Mouse (Mus musculus) megakaryocyte, embryonic 14.5 days (primary cell): ENCODE results near the gene Adat3. TPM values are rescaled to one million over a fixed set of nuclear protein-coding genes. Genes with fewer than 3 reads are reported as not detected.

Experiments
- H3K27me3 ChIP-seq: replicated peaks from 2 replicates; pipeline ENCODE3; 2012; ENCODE audit warnings: inconsistent platforms
- H3K36me3 ChIP-seq: replicated peaks from 2 replicates; pipeline ENCODE3; 2012; ENCODE audit warnings: low read length, inconsistent platforms, mixed read lengths
- H3K4me1 ChIP-seq: 2 replicates; pipeline ENCODE4 v1.6.1; 2012; ENCODE audit warnings: inconsistent platforms
- H3K4me3 ChIP-seq: replicated peaks from 2 replicates; pipeline ENCODE3; 2012; ENCODE audit warnings: moderate library complexity, mild to moderate bottlenecking, inconsistent platforms
- H3K9me3 ChIP-seq: 2 replicates; pipeline ENCODE4 v1.6.1; 2012; ENCODE audit warnings: inconsistent platforms
- FLI1 ChIP-seq: IDR thresholded peaks from 2 replicates; pipeline ENCODE4 v1.6.1; 2012; ENCODE audit warnings: low read length, inconsistent platforms, mixed read lengths
- GATA1 ChIP-seq: IDR thresholded peaks from 3 replicates; pipeline ENCODE4 v1.6.1; 2012; ENCODE audit warnings: mixed read lengths, low read length, inconsistent platforms, borderline replicate concordance
- polyA plus RNA-seq: library from polyadenylated mRNA; stranded (reverse); fragments of >175 nt; gene quantifications from 2 replicates; pipeline ENCODE4 v1.2.3, GENCODE M21; 2012; ENCODE audit warnings: low replicate concordance; ENCODE audit not compliant: insufficient read depth

The Adat3 gene
- polyA plus RNA-seq, 1 experiment = 5.7 TPM

DNA sequence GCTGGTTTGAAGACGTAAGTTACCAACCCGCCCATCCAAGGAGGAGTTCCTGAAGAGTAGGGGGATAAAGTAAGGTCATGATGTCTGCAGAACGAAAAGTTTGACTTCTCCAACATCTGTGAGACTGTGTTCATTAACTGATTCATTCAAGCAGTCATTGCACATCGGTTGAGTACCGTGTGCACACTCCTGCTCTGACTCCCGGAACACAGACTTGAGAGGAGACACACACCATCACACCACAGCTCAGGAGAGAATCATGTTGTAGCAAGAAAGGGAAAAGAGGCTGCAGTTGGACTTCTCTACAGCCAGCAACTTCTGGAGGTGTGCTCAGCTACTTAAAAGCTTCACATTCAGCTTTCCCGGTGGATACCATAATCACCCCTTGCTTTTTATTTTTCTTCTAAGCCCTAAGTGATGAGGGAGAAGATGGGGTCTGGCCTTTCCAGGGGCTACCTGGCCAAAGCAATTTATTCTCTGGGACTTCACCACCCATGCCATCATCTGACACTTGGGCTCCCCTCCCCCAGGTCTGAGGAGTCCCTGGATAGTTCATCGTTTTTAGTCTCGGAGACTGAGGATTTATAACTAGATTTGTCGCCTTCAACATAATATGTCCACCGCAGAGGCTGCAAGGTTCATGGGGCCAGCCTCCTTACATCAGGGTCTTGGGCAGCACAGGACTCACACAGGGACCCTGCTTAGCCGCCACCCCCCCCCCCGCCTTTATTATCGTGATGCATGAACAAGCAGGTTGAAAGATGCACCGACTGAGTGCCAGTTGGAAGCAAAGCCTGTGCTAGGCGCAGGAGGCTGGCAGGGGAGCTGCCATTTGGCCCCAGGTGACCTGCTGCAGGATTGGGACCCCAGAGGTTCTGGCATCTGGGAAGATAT is 18.4 kb downstream of the Adat3 start:
- Histone ChIP-seq H3K4me1 (peaks cover 75% of the 10 kb centered on the region), H3K27me3 (no peaks in the 10 kb centered on the region), H3K4me3 (peak overlapping the region; percentile 100), H3K36me3 (peaks cover 29% of the 10 kb centered on the region), H3K9me3 (no peaks in the 10 kb centered on the region)
- TF ChIP-seq GATA1 = no peak
- TF ChIP-seq FLI1 = no peak

DNA sequence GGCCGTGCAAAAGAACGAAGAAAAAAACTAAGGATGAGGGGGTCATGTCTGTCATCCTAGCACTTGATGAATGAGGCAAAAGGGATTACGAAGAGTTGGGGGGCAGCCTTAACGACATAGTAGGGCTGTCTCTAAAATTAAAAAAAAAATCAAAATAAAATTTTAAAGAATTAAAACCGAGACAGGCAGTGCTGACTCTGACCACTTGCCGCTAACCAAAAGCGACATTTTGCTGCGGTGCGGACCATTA is 18.9 kb downstream of the Adat3 start:
- H3K4me3 ChIP-seq = peak overlapping the region; percentile 100
- no peaks in the 10 kb centered on the region for H3K27me3 ChIP-seq
- no peaks in the 10 kb centered on the region for H3K9me3 ChIP-seq
- TF ChIP-seq GATA1 (no peak), FLI1 (no peak)
- H3K4me1 ChIP-seq = peaks cover 75% of the 10 kb centered on the region
- H3K36me3 ChIP-seq = peaks cover 30% of the 10 kb centered on the region

DNA sequence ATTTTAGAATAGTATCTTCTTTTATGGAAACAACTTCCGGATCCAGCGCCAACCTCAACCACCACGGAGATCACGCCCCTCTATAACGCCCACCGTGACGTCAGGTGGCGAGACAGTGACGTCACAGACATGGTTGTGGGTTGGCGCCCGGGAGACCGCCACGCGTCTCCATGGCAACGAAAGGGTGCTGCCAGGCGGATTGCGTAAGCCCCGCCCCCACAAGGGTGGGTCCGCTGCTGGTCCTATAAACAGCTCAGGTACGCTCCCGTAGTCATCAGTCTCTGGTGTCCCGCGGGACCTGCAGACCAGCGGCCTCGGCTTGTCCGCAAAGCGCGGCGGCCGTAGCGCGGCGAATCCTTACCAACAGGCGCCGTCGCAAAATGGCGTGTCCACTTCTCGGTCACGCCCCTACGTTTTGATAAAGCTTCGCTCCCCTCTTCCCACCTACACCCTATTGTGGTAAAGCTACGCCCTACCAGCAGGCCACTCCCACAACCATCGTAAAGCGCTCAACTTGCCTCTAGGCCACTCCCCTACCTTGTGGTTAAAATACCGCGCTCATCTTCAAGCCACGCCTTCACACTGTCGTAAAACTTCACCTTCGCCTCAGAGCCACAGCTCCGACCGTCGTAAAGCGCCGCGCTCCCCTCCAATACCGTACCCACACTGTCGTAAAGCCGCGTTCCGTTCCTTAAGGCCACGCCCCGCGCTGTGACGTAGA is 19.4 kb downstream of the Adat3 start:
- H3K36me3 ChIP-seq = peaks cover 30% of the 10 kb centered on the region
- peaks cover 78% of the 10 kb centered on the region for H3K4me1 ChIP-seq
- H3K9me3 ChIP-seq = no peaks in the 10 kb centered on the region
- no peak for TF ChIP-seq GATA1
- no peak for TF ChIP-seq FLI1
- no peaks in the 10 kb centered on the region for H3K27me3 ChIP-seq
- peak overlapping the region; percentile 100 for H3K4me3 ChIP-seq

DNA sequence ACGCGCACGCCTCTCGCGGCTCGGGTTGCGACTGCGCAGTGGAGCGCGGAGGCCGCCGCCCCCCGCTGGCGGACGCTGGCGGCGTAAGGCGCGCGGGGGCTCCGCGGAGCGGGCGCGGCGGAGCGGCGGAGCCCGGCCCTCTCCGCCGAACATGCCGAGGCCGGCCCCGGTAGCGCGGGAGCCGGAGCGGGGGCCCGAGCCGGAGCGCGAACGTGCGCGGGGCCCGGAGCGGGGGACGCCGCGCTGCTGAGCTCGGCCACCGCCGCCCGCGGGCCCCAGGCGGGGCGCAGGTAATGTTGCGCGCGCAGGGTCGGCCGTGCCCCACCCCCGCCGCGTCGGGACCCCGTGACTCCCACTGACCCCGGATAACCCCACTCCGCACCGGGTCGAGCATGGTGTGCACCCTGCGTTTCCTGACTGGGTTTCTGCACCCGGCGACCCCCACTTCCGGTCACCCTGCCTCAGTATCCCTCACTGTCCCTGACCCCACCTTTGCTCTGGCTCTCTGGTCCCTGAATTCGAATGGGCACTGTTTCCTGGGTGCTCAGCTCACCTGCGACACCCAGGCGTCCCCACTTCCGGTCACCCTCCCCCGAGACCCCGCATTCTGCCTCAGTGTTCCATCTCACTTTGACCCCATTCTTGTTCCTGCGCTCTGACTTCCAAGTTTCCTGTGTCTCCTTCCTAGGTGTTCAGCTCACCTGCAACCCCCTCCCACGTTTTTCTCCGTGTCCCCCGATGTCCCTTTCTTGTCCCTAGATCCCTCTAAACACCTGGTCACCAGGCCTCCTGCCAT is 20.2 kb downstream of the Adat3 start, which contains the start of gene Csnk1g2:
TSS of gene Csnk1g2 (plus strand) at position 178 of the 796 bp plus-strand sequence.
- Histone ChIP-seq H3K36me3 (peaks cover 35% of the 10 kb centered on the region), H3K4me3 (peak within 1 kb of the TSS; percentile 100), H3K4me1 (peaks cover 80% of the 10 kb centered on the region), H3K27me3 (no peaks in the 10 kb centered on the region), H3K9me3 (no peaks in the 10 kb centered on the region)
- peak; percentile 46; the same call in 1 of the 2 replicates for TF ChIP-seq FLI1
- TF ChIP-seq GATA1 = no peak

DNA sequence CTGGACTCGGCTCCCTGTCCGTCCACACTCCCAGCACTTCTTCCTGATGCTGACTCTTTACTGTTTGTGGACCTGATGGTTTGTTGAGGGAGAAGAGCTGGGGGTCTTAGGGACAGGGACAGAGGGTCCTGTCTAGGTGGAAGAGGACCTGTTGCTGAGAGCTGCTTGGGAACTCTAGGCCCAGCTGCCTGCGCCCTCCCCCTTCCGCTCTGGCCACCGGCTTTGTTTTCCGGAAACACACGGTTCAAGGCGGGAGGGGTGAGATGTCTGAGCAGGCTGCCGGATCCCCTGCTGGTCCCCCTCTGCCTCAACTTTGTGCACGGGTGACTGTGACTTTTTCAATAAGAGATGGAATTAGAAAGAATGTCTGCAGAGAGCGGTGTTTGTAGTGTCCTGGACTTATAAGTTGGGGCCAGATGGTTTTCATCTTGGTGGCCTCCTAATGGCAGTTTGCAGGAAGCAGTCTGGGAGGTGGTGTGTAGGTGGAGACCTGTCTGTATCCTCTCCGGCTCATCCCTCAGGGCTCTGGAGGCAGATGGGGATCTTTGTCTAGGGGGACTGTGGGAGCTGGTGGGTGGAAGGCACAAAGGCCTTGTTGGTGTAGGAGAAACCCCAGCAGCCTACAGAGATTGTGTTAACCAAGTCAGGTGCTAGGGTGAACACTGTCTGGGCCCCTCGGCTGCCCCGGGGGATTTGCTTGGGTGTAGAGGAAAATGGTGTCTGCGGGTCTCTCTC is 20.9 kb downstream of the Adat3 start:
- Histone ChIP-seq H3K9me3 (no peaks in the 10 kb centered on the region), H3K27me3 (no peaks in the 10 kb centered on the region), H3K4me1 (peaks cover 80% of the 10 kb centered on the region), H3K36me3 (peaks cover 43% of the 10 kb centered on the region), H3K4me3 (peak overlapping the region; percentile 100)
- no peak; the same call in 1 of the 2 replicates for TF ChIP-seq FLI1
- no peak for TF ChIP-seq GATA1

DNA sequence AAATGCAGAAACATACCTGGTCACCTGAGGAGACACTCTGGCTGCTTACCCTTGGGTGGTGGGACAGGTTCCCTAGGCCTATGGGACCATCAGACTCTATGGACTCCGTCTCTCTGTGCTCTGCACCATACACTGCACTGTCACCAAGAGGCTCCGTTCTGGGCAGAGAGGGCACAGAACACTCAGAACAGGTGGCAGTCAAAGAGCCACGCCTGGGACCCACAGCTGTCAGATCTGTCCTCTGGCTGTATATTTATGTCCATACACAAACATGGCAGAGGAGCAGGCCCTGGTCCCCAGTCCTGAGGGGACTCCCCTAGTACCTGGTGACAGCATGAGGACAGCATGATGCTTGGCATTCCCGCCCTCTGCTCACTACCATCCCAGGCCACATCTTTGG is 23.1 kb downstream of the Adat3 start:
- Histone ChIP-seq H3K4me1 (peaks cover 86% of the 10 kb centered on the region), H3K4me3 (peak overlapping the region; percentile 100), H3K36me3 (peaks cover 64% of the 10 kb centered on the region), H3K27me3 (no peaks in the 10 kb centered on the region), H3K9me3 (no peaks in the 10 kb centered on the region)
- no peak for TF ChIP-seq FLI1
- TF ChIP-seq GATA1 = no peak

DNA sequence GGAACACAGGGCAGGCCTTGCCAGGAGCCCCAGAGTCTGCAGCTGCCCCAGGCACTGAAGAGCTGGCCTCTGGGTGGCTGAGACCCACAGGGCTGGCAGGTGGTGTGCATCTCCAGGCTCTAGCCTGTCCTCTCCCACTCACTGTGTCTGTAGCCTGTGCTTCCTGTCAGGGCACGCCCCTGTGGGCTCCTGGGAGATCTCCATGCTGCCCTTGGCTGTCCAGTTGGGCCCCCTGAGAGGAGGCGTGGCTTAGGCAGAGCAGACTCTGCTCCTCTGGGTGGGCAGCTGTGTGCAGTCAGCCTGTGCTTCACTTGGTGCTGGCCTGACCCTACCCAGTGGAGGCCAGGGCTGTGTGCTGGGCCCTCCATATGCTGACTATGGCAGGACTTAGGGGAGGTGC is 25.0 kb downstream of the Adat3 start:
- no peaks in the 10 kb centered on the region for H3K9me3 ChIP-seq
- no peaks in the 10 kb centered on the region for H3K27me3 ChIP-seq
- H3K36me3 ChIP-seq = peaks cover 84% of the 10 kb centered on the region
- peaks cover 96% of the 10 kb centered on the region for H3K4me1 ChIP-seq
- H3K4me3 ChIP-seq = peak overlapping the region; percentile 44
- no peak for TF ChIP-seq GATA1
- no peak for TF ChIP-seq FLI1

DNA sequence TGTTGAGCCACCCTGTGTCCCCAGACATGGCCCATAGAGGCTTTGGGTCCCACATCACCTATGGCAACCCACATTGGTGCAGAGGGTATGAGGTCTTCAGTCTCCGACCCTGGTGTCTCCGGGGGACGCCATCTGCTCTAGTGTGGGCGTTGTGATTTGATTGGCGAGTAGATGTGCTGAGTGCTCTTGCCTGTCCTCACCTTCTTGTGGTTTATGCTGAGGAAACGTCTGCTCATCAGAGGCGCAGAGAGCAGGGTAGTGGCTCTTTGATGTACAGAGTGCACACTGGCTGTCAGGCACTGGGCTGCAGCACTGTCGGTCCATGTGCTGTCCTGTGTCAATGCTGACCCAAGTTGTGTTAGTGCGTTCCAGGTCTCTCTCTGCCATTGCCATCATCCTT is 26.2 kb downstream of the Adat3 start:
- Histone ChIP-seq H3K9me3 (no peaks in the 10 kb centered on the region), H3K4me3 (peak overlapping the region; percentile 54), H3K27me3 (no peaks in the 10 kb centered on the region), H3K4me1 (peaks cover 95% of the 10 kb centered on the region), H3K36me3 (peaks cover 93% of the 10 kb centered on the region)
- no peak for TF ChIP-seq GATA1

DNA sequence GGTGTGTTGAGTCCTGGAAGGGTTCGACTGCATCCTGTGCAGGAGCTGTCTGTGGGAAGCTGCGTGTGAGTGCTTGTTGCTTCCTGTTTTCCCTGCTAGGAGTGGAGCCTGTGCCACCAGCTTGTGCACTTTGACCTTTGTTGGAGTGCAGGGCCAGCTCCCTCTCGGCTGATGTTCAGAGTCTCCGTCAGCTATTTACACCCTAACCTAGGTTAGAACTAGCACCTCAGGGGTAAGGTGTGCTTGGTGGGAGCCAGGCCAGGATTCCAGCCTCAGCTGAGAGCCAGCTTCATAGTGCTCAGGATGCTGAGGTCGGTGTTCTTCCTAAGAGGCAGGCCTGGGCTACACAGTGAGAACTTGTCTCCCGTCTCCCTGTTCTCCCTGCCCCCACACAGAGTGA is 32.7 kb downstream of the Adat3 start:
- peaks cover 43% of the 10 kb centered on the region for H3K4me1 ChIP-seq
- no peaks in the 10 kb centered on the region for H3K27me3 ChIP-seq
- H3K36me3 ChIP-seq = peaks cover 98% of the 10 kb centered on the region
- TF ChIP-seq GATA1 = no peak
- TF ChIP-seq FLI1 = no peak
- H3K4me3 ChIP-seq = no peak overlapping the region
- H3K9me3 ChIP-seq = no peaks in the 10 kb centered on the region
